Mouse (Mus musculus) lung, postnatal 0 days (tissue): ENCODE data around the gene Pum2.

Experiments used
- CTCF ChIP-seq: IDR thresholded peaks from 2 replicates; pipeline ENCODE4 v1.5.1; 2016; ENCODE audit warnings: antibody characterized with exemption, mild to moderate bottlenecking
- EP300 ChIP-seq: IDR thresholded peaks from 2 replicates; pipeline ENCODE4 v1.6.1; 2016; ENCODE audit warnings: antibody characterized with exemption, mild to moderate bottlenecking, control low read depth

GRCm38 (mm10) chr12:8773336-8773735 is 99.4 kb downstream of the Pum2 start:
- TF ChIP-seq CTCF = no peak
- no peak for TF ChIP-seq EP300
